Mouse (Mus musculus): ENCODE measurements around the gene Kat6b. TPM values are rescaled to one million over a fixed set of nuclear protein-coding genes. Genes with fewer than 3 reads are reported as not detected.

Gene Kat6b
- polyA plus RNA-seq, 1 experiment from 2014 or later: 25.7 TPM

GRCm38 (mm10) chr14:21683834-21684233 lies 202.6 kb downstream of the Kat6b start:
- 0 out of 2 replicates have a peak, but pooled peaks cover 5% of the 10 kb centered on the region for H3K27me3 ChIP-seq (ENCODE audit: control insufficient read depth, insufficient read depth, low read length)
- peaks cover 7% of the 10 kb centered on the region; the same call in 1 of the 2 replicates for H3K4me1 ChIP-seq (replicated peaks; ENCODE audit: control insufficient read depth, insufficient read depth, low read length)
- no peak overlapping the region for H3K27ac ChIP-seq
- H3K36me3 ChIP-seq (replicated peaks; ENCODE audit: control insufficient read depth, insufficient read depth): no peaks in the 10 kb centered on the region
- no peak overlapping the region for H3K4me3 ChIP-seq (replicated peaks; ENCODE audit: low read length)
- DNase-seq (ENCODE audit: low spot score) (no peak), ATAC-seq (ENCODE audit: low FRiP score) (no peak)
- H3K9ac ChIP-seq: no peak overlapping the region
- H3K9me3 ChIP-seq (ENCODE audit: control insufficient read depth, low read length): no peaks in the 10 kb centered on the region
- no peak overlapping the region for H3K4me2 ChIP-seq (replicated peaks)
- WGBS: 65% methylated on average over 4 of the region's 4 CpGs

- 0 out of 2 replicates have a peak, but pooled peaks cover 5% of the 10 kb centered on the region for H3K27me3 ChIP-seq (ENCODE audit: control insufficient read depth, insufficient read depth, low read length)
- no peak overlapping the region for H3K9ac ChIP-seq
- ATAC-seq (ENCODE audit: low FRiP score) (no peak), DNase-seq (ENCODE audit: low spot score) (no peak)
- peaks cover 7% of the 10 kb centered on the region; the same call in 1 of the 2 replicates for H3K4me1 ChIP-seq (replicated peaks; ENCODE audit: control insufficient read depth, insufficient read depth, low read length)
- 88% methylated on average over 10 of the region's 10 CpGs for WGBS
- H3K9me3 ChIP-seq (ENCODE audit: control insufficient read depth, low read length): no peaks in the 10 kb centered on the region
- no peak overlapping the region for H3K4me3 ChIP-seq (replicated peaks; ENCODE audit: low read length)
- no peak overlapping the region for H3K27ac ChIP-seq
- no peaks in the 10 kb centered on the region for H3K36me3 ChIP-seq (replicated peaks; ENCODE audit: control insufficient read depth, insufficient read depth)
- no peak overlapping the region for H3K4me2 ChIP-seq (replicated peaks)
These were observed 204.3 kb downstream of the Kat6b start for GRCm38 (mm10) chr14:21685411-21686146.

- Histone ChIP-seq H3K27ac (no peak overlapping the region), H3K4me2 (replicated peaks) (peak overlapping the region; percentile 53), H3K9ac (peak overlapping the region; percentile 39; the same call in 1 of the 2 replicates), H3K4me3 (replicated peaks; ENCODE audit: low read length) (peak overlapping the region; percentile 22), H3K36me3 (replicated peaks; ENCODE audit: control insufficient read depth, insufficient read depth) (no peaks in the 10 kb centered on the region), H3K4me1 (replicated peaks; ENCODE audit: control insufficient read depth, insufficient read depth, low read length) (peaks cover 7% of the 10 kb centered on the region; the same call in 1 of the 2 replicates), H3K9me3 (ENCODE audit: control insufficient read depth, low read length) (no peaks in the 10 kb centered on the region), H3K27me3 (ENCODE audit: control insufficient read depth, insufficient read depth, low read length) (0 out of 2 replicates have a peak, but pooled peaks cover 5% of the 10 kb centered on the region)
- DNase-seq (ENCODE audit: low spot score) (no peak), ATAC-seq (ENCODE audit: low FRiP score) (no peak; the same call in 1 of the 2 replicates)
- 13% methylated on average over 49 of the region's 49 CpGs for WGBS
These were observed 205.4 kb downstream of the Kat6b start for GRCm38 (mm10) chr14:21686376-21687279.

GRCm38 (mm10) chr14:21691070-21691469 lies 209.8 kb downstream of the Kat6b start:
- H3K27ac ChIP-seq: no peak overlapping the region
- no peak overlapping the region for H3K9ac ChIP-seq
- no peak for ATAC-seq (ENCODE audit: low FRiP score)
- no peaks in the 10 kb centered on the region for H3K36me3 ChIP-seq (replicated peaks; ENCODE audit: control insufficient read depth, insufficient read depth)
- H3K4me3 ChIP-seq (replicated peaks; ENCODE audit: low read length): no peak overlapping the region
- 94% methylated on average over 3 of the region's 3 CpGs for WGBS
- H3K4me2 ChIP-seq (replicated peaks): no peak overlapping the region
- 0 out of 2 replicates have a peak, but pooled peaks cover 5% of the 10 kb centered on the region for H3K27me3 ChIP-seq (ENCODE audit: control insufficient read depth, insufficient read depth, low read length)
- no peak for DNase-seq (ENCODE audit: low spot score)
- H3K4me1 ChIP-seq (replicated peaks; ENCODE audit: control insufficient read depth, insufficient read depth, low read length): 0 out of 2 replicates have a peak, but pooled peaks cover 7% of the 10 kb centered on the region
- 0 out of 2 replicates have a peak, but pooled peaks cover 3% of the 10 kb centered on the region for H3K9me3 ChIP-seq (ENCODE audit: control insufficient read depth, low read length)

GRCm38 (mm10) chr14:21695020-21695419 lies 213.8 kb downstream of the Kat6b start:
- ATAC-seq (ENCODE audit: low FRiP score) (no peak), DNase-seq (ENCODE audit: low spot score) (no peak)
- Histone ChIP-seq H3K36me3 (replicated peaks; ENCODE audit: control insufficient read depth, insufficient read depth) (no peaks in the 10 kb centered on the region), H3K27me3 (ENCODE audit: control insufficient read depth, insufficient read depth, low read length) (no peaks in the 10 kb centered on the region), H3K9ac (no peak overlapping the region), H3K27ac (no peak overlapping the region), H3K9me3 (ENCODE audit: control insufficient read depth, low read length) (0 out of 2 replicates have a peak, but pooled peaks cover 3% of the 10 kb centered on the region), H3K4me1 (replicated peaks; ENCODE audit: control insufficient read depth, insufficient read depth, low read length) (no peaks in the 10 kb centered on the region), H3K4me2 (replicated peaks) (no peak overlapping the region), H3K4me3 (replicated peaks; ENCODE audit: low read length) (no peak overlapping the region)
- WGBS: 81% methylated on average over 6 of the region's 6 CpGs

GRCm38 (mm10) chr14:21696186-21696830 lies 215.1 kb downstream of the Kat6b start:
- H3K4me1 ChIP-seq (replicated peaks; ENCODE audit: control insufficient read depth, insufficient read depth, low read length): no peaks in the 10 kb centered on the region
- ATAC-seq (ENCODE audit: low FRiP score) (no peak), DNase-seq (ENCODE audit: low spot score) (no peak)
- H3K27me3 ChIP-seq (ENCODE audit: control insufficient read depth, insufficient read depth, low read length): no peaks in the 10 kb centered on the region
- no peak overlapping the region for H3K4me2 ChIP-seq (replicated peaks)
- no peak overlapping the region for H3K4me3 ChIP-seq (replicated peaks; ENCODE audit: low read length)
- no peak overlapping the region for H3K9ac ChIP-seq
- no peaks in the 10 kb centered on the region for H3K36me3 ChIP-seq (replicated peaks; ENCODE audit: control insufficient read depth, insufficient read depth)
- H3K9me3 ChIP-seq (ENCODE audit: control insufficient read depth, low read length): 0 out of 2 replicates have a peak, but pooled peaks cover 3% of the 10 kb centered on the region
- no peak overlapping the region for H3K27ac ChIP-seq
- 83% methylated on average over 7 of the region's 7 CpGs for WGBS

GRCm38 (mm10) chr14:21702691-21703090 lies 221.5 kb downstream of the Kat6b start:
- Histone ChIP-seq H3K4me2 (replicated peaks) (no peak overlapping the region), H3K4me3 (replicated peaks; ENCODE audit: low read length) (no peak overlapping the region), H3K9ac (no peak overlapping the region), H3K27ac (no peak overlapping the region), H3K27me3 (ENCODE audit: control insufficient read depth, insufficient read depth, low read length) (no peaks in the 10 kb centered on the region), H3K36me3 (replicated peaks; ENCODE audit: control insufficient read depth, insufficient read depth) (no peaks in the 10 kb centered on the region), H3K4me1 (replicated peaks; ENCODE audit: control insufficient read depth, insufficient read depth, low read length) (no peaks in the 10 kb centered on the region), H3K9me3 (ENCODE audit: control insufficient read depth, low read length) (no peaks in the 10 kb centered on the region)
- no peak for ATAC-seq (ENCODE audit: low FRiP score)
- DNase-seq (ENCODE audit: low spot score): no peak
- WGBS: 86% methylated on average over 8 of the region's 8 CpGs

- Histone ChIP-seq H3K27ac (no peak overlapping the region), H3K4me2 (replicated peaks) (no peak overlapping the region), H3K36me3 (replicated peaks; ENCODE audit: control insufficient read depth, insufficient read depth) (no peaks in the 10 kb centered on the region), H3K9me3 (ENCODE audit: control insufficient read depth, low read length) (no peaks in the 10 kb centered on the region), H3K4me1 (replicated peaks; ENCODE audit: control insufficient read depth, insufficient read depth, low read length) (no peaks in the 10 kb centered on the region), H3K9ac (no peak overlapping the region), H3K4me3 (replicated peaks; ENCODE audit: low read length) (no peak overlapping the region), H3K27me3 (ENCODE audit: control insufficient read depth, insufficient read depth, low read length) (no peaks in the 10 kb centered on the region)
- no peak for DNase-seq (ENCODE audit: low spot score)
- ATAC-seq (ENCODE audit: low FRiP score): no peak
- 87% methylated on average over 5 of the region's 5 CpGs for WGBS
These were observed 222.0 kb downstream of the Kat6b start for GRCm38 (mm10) chr14:21703255-21703654.

- WGBS: 90% methylated on average over 2 of the region's 2 CpGs
- Histone ChIP-seq H3K4me2 (replicated peaks) (no peak overlapping the region), H3K4me3 (replicated peaks; ENCODE audit: low read length) (no peak overlapping the region), H3K36me3 (replicated peaks; ENCODE audit: control insufficient read depth, insufficient read depth) (no peaks in the 10 kb centered on the region), H3K27me3 (ENCODE audit: control insufficient read depth, insufficient read depth, low read length) (no peaks in the 10 kb centered on the region), H3K4me1 (replicated peaks; ENCODE audit: control insufficient read depth, insufficient read depth, low read length) (no peaks in the 10 kb centered on the region), H3K27ac (no peak overlapping the region), H3K9ac (no peak overlapping the region), H3K9me3 (ENCODE audit: control insufficient read depth, low read length) (no peaks in the 10 kb centered on the region)
- ATAC-seq (ENCODE audit: low FRiP score) (no peak), DNase-seq (ENCODE audit: low spot score) (no peak)
These were observed 224.2 kb downstream of the Kat6b start for GRCm38 (mm10) chr14:21705462-21705861.
